Mouse (Mus musculus): Measurements from ENCODE around the gene Plcb2.

DNA sequence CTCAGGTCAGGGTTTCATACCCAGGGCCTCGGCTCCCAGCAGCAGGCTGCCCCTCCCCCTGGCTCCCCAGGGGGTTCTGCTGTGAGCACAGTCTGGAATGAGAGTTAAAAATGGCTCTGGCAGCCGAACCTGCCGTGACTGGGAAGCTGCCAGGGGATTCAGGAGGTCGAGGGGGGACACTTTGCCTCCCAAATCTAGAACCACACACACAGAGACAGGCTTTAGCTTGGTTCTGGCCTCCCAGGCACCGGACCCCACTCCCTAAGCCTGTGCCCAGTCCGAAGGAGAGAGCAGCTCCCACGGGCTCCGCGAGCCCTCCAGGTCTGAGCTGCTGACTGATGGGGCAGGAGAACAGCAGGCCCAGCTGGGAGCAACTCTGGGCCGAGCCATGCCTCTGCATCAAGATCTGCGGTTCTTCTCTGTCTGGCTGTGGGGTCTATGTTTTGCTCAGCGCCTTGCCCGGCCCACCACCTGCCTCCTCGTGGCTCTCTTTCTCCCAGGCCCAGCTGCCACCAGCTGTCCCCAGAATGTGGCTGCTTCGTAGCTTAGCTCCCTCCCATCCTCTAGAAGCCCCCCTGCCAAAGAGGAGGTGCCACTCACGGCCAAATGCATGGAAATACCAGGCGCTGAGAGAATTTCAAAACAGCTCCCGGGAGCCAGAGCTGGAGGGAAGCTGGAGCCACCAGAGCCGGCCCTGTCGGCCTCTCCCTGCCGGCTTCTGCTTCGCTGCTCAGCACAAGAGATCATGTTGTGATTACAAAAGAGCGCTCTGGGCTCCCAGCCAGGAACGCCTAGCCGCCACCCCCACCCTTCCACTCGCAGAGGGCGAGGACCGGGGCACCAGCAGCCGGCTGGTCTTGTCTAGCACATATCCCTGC is 33.9 kb upstream of the Plcb2 start, which contains the start of gene Ccdc9b:
- TF ChIP-seq CTCF (conservative IDR thresholded peaks at IDR 0.05; ENCODE audit: low read length), result no peak
- TF ChIP-seq NANOG (IDR thresholded peaks at IDR 0.05; ENCODE audit: borderline replicate concordance, low read length), result no peak
- no peak for TF ChIP-seq POU5F1 (IDR thresholded peaks at IDR 0.05; ENCODE audit: borderline replicate concordance, low read length)
